Mouse (Mus musculus): Measurements from ENCODE around the gene Mcfd2.

The Mcfd2 gene

DNA sequence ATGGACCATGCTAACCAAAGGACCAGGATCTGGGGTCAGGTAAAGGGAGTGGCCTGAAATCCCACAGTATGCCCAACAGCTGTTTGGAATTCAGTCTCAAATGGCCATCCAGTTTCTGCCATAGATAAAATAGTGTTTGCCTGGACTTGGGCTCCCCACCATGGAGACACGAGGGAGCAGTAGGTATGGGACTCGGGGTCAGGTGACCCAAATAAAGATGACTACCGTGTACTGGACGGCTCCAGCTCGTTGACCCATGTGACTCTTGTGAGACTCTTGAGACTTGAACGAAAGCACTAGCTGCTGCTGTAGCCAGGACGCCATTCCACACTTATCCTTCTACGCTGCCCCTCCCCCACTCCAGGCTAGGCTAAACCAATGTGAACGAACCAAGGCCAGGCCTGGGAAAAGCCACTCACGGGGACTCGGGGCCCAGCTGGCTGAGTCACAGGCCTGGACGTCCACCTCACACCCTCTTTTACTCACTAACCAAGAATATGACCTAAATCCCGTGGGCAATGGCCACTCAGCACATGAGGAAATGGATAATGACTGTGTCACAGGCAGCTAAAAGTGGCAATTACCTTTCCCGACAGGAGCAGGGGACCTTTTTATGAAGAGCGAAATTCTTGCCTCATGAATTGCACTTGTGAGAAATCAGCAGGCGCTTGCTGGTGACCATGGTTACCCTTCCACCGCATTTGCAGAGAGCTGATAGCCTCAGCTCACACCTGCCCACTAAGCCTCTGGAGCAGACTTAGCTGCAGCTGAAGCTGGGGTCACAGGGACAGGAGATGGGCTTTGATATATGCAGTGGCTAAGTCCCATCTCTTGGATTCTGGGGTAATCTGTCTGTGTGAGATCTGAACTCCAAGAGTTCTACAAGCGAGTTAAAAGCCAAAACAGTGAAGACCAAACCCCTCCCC, 28.7 kb downstream of the Mcfd2 start:
- DNase-seq (ENCODE audit: low spot score in 2 of 2), result no peak

GRCm38 (mm10) chr17:87235019-87235418, 30.7 kb downstream of the Mcfd2 start:
- DNase-seq (ENCODE audit: low spot score in 2 of 2), result no peak

DNA sequence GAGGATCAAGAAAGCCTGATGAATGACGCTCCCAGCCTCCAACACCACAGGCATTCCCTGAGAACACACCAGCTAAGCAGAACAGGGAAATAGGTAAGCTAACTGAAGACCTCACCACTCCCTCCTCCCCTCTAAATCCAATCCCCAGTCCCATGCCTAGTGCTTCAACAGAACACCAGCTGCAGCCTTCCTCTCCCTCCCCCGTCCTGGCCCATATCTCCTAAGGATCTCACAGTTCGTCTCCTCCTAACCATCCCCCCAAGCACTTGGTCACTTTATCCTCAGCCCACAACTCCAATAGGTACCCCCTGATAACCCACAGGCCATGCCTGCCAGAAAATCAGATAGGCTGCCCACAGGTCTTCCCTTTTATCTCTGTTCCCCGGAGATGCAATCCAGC, 37.9 kb downstream of the Mcfd2 start:
- DNase-seq (ENCODE audit: low spot score in 2 of 2), result no peak

DNA sequence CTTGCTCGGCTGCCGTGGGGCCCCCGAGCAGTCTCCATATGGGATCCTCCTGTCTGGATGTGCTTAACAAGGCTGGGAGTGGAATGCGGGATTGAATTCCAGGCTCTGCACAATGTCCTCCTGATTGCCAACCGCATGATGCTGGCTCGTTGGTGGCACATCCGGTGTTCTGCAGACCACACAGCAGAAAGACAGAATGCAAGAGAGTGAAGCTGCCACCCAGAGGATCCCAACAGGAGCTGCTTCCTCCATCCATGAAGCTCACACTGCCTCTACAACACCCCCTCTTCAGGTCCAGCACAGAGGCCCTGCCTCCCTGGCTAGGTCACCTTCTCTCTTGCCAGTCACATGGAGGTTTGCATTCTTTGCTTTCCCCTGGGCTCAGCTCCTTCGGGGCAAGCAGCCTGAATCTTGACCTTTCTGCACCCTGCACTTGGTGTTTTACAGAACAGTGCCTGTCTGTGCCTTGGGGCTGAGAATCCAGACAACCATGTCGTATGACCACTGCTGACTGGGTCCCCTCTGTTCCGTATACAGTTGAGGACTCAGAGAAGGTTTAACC, 39.6 kb downstream of the Mcfd2 start:
- no peak for DNase-seq (ENCODE audit: low spot score in 2 of 2)

DNA sequence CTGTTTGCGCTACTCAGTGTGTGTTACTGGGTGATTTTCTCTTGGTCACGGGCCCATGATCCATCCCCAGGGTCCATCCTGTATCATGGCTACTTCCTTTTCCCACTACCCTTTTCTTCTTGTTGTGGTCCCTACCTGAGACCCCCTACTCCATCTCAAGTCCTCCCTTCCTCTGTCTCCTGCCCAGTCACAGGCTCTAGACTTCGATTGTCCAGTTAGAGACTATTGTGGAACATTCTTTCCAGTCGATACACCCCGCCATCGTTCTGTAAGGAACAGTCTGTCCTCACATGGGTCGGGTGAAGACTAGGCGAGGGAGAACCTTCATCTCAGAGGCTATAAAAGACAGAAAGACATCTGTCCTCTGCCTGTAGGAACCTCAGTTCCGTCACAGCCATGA, 40.4 kb downstream of the Mcfd2 start:
- DNase-seq (ENCODE audit: low spot score in 2 of 2), result no peak

DNA sequence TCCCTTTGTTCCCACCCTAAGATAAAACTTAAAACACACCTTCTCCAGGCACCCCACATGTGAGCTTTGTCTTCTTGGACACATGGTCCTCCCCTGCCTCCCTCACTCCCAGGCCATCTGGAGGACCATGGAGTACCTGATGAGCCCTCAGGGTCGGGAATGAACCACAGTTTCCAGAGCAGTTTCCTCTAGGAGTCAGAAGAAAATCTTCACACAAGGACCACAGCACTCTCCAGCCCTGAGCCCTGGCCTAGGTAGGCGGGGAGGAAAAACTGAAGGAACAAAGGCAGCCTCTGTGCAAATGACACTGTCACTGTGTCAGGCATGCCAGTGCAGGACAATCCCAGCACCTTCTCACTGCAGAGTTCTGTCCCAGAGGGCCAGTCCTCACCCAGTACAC, 41.3 kb downstream of the Mcfd2 start:
- DNase-seq (ENCODE audit: low spot score in 2 of 2), result no peak

DNA sequence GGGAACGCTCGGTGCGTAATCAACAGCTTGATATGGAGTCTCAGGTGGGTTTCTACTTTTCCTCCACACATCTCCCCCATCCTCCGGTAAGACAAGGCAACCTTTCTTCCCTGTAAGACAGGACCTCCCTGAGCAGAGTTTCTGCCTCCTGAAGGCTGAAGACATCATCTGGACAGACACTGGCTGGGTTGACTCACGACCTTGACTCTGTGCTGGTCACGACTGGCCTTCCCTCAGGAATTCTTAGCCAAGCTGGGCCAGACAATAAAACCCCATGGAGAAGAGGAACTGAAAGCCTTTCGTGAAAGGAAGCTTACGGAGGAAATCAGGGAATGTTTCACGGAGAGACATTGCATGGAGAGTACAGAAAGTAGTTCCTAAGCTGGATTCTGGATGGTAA, 46.3 kb downstream of the Mcfd2 start:
- no peak for DNase-seq (ENCODE audit: low spot score in 2 of 2)

DNA sequence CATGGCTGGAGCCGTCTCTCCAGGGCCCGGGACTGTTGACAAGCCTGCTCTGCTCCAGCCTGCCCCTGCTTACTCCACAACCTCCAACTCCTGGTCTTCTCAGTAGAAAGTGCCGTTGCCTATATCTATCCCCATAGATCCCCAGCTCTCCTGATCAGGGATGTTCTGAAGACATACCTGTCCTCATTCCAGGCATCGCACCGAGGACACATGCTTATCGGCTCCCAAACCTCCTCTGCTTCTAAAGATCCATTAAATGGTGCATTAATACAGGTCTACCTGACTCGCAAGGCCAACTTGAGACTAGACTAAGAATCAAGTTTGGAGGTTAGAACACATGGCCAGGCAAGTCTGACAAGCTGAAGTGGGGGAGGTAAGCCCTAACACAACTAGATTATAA, 51.2 kb downstream of the Mcfd2 start:
- DNase-seq (ENCODE audit: low spot score in 2 of 2), result no peak

- DNase-seq (ENCODE audit: low spot score in 2 of 2), result no peak
Measured at GRCm38 (mm10) chr17:87210525-87210924, 55.2 kb downstream of the Mcfd2 start.

- no peak for DNase-seq (ENCODE audit: low spot score in 2 of 2)
Measured at GRCm38 (mm10) chr17:87206885-87207284, 58.9 kb downstream of the Mcfd2 start.

All from natural killer cell, adult 2 months (primary cell).